Mouse (Mus musculus): ENCODE data around the gene Pdlim5. TPM values are rescaled to one million over a fixed set of nuclear protein-coding genes. Genes with fewer than 3 reads are reported as not detected.

Pdlim5 gene
- total RNA-seq, 2 experiments from 2014 or later = 21.3 to 23.4 TPM

GRCm38 (mm10) chr3:142282706-142283105 is 112.8 kb downstream of the Pdlim5 start:
- H3K4me3 ChIP-seq = peak overlapping the region; percentile 42
- peak; percentile 76 for TF ChIP-seq CTCF (IDR thresholded peaks at IDR 0.05)
- H3K27ac ChIP-seq = no peak overlapping the region
- DNase-seq (ENCODE audit: extremely low spot score in 1 of 2, low spot score in 2 of 2) = peak; percentile 60 to 64
- intact Hi-C loops (cut with DNase I) = no loop called here

DNA sequence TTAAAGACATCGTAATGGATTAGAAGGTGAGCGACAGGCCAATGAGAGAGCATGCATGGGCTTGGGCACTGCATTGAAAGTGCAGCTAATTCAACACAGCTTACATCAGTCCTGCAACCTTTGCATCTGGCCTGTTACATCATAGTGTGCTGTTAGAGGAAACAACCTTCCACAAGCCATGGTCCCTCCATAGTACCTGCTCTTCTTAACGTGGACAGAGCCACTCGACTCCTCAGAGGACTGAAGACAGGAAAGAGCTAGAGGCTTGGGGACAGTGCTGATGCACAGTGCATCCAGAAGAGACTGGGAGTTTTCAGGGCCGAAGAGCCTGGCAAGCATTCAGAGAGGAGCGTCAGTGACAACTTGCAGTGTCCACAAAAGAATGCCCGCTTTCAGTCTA is 113.8 kb downstream of the Pdlim5 start:
- Histone ChIP-seq H3K4me3 (no peak overlapping the region), H3K27ac (no peak overlapping the region)
- DNase-seq (ENCODE audit: extremely low spot score in 1 of 2, low spot score in 2 of 2) = no peak
- intact Hi-C loops (cut with DNase I) = no loop called here
- TF ChIP-seq CTCF (IDR thresholded peaks at IDR 0.05) = no peak

- H3K27ac ChIP-seq = no peak overlapping the region
- no peak for TF ChIP-seq CTCF (IDR thresholded peaks at IDR 0.05)
- DNase-seq (ENCODE audit: extremely low spot score in 1 of 2, low spot score in 2 of 2) = no peak
- H3K4me3 ChIP-seq = no peak overlapping the region
- intact Hi-C loops (cut with DNase I) = no loop called here
Observed at GRCm38 (mm10) chr3:142281093-142281445, 114.4 kb downstream of the Pdlim5 start.

DNA sequence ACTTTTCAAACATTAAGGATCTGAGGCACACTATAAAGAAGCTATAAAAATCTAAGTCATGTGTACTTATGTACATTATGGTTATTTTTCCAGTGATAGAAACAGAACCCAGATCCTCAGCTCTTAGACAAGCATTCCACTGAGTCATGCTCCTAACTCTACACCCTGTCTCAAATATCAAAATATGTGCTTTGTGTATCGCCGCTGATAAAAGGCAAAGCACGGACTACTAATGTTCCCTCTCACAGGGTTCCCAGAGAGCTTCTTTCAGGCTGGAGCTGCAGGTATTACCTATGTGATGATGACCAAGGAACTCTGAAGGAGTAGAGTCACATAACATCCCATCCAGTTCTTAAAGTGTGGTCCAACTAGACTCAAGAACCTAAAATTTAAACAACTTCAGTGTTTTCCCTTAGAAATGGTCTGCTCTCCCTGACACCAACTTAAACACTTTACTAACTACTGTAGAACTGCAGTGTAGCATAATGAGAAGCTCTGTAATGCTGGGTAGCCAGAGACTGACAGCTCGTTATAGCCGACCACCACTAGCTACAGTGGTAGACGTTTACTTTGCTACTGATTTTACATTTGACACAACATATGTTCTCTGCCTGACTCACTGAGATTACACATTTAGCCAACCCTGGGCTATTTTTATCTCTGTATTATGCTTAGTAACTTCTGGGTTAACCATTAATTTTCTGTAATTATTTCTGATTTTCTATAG is 115.0 kb downstream of the Pdlim5 start:
- H3K4me3 ChIP-seq = no peak overlapping the region
- no peak for DNase-seq (ENCODE audit: extremely low spot score in 1 of 2, low spot score in 2 of 2)
- H3K27ac ChIP-seq = no peak overlapping the region
- TF ChIP-seq CTCF (IDR thresholded peaks at IDR 0.05) = no peak
- intact Hi-C loops (cut with DNase I) = no loop called here

- no peak overlapping the region for H3K27ac ChIP-seq
- no peak for TF ChIP-seq CTCF (IDR thresholded peaks at IDR 0.05)
- intact Hi-C loops (cut with DNase I) = loop anchor here (5.0 kb wide), 2 partner anchors 217 to 237 kb away; no protein-coding TSS in a partner anchor
- H3K4me3 ChIP-seq = no peak overlapping the region
- no peak for DNase-seq (ENCODE audit: extremely low spot score in 1 of 2, low spot score in 2 of 2)
Observed at GRCm38 (mm10) chr3:142279011-142279410, 116.5 kb downstream of the Pdlim5 start.

- no peak for TF ChIP-seq CTCF (IDR thresholded peaks at IDR 0.05)
- no peak overlapping the region for H3K4me3 ChIP-seq
- intact Hi-C loops (cut with DNase I) = loop anchor here (2.0 to 5.0 kb wide), 3 partner anchors 214 to 390 kb away; no protein-coding TSS in a partner anchor
Observed at GRCm38 (mm10) chr3:142276506-142276905, 119.0 kb downstream of the Pdlim5 start.

DNA sequence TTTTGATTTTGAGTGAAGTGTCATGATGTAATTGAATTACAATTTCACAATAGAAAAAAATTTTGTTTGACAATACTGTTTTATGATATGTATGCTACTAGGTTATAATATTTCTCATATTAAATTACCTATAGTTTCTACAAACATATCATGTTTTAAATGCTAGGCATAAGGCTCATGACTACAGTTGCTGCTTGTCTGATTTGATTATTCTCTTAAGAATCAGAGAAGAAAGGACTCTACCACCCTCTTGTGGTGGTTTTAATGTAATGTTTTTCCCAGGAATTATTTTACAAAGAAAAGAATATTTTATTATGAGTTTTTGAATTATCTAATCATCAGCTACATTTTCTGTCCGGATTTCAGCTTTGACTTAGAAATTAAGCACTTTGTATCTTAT is 120.5 kb downstream of the Pdlim5 start:
- intact Hi-C loops (cut with DNase I) = loop anchor here (1.0 to 5.0 kb wide), 3 partner anchors 213 to 412 kb away; no protein-coding TSS in a partner anchor
- peak; percentile 82 for TF ChIP-seq CTCF (IDR thresholded peaks at IDR 0.05)
- no peak overlapping the region for H3K27ac ChIP-seq
- no peak for DNase-seq (ENCODE audit: extremely low spot score in 1 of 2, low spot score in 2 of 2)
- no peak overlapping the region for H3K4me3 ChIP-seq

More at GRCm38 (mm10) chr3:142276506-142276905, 119.0 kb downstream of the Pdlim5 start:
- DNase-seq (ENCODE audit: extremely low spot score in 1 of 2, low spot score in 2 of 2) = no peak
- no peak overlapping the region for H3K27ac ChIP-seq

DNA sequence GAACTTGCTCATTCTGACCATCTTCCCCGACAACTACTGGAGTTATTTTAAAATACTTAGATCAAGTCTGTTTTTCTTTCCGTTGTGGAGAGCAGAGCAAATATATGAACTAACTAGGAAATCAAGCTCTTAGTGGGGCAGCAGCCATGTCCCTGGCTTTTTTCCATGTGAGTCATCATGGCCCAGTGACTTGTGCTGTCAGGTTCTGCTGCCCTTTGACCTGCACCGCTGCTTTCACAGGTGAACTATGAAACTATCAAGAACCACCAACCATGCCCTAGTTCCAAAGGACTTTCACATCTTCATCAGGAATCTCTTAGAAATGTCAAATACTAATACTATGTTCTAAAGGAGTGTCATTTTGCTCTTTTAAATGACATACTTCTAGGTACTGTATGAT is 121.0 kb downstream of the Pdlim5 start:
- Histone ChIP-seq H3K27ac (no peak overlapping the region), H3K4me3 (no peak overlapping the region)
- intact Hi-C loops (cut with DNase I) = no loop called here
- DNase-seq (ENCODE audit: extremely low spot score in 1 of 2, low spot score in 2 of 2) = no peak
- TF ChIP-seq CTCF (IDR thresholded peaks at IDR 0.05) = no peak

DNA sequence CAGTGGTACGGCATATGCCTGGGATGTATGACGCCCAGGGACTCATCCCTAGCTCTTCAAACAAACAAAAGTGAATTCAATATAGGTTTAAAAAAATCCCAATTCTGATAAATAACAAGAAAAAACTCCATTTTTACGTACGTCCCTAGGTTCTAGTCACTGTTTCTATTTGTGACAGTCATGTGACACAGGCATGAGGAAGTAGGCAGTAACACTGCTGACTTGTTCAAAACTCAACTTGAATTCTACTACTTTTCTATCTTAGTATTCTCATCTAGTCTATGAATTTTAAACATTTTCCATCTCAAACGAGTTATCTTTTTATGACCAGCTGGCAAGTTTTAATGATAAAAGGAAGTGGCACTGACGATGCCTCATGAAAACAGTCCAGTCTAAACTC is 122.2 kb downstream of the Pdlim5 start:
- no peak for TF ChIP-seq CTCF (IDR thresholded peaks at IDR 0.05)
- intact Hi-C loops (cut with DNase I) = no loop called here
- Histone ChIP-seq H3K27ac (no peak overlapping the region), H3K4me3 (no peak overlapping the region)
- no peak for DNase-seq (ENCODE audit: extremely low spot score in 1 of 2, low spot score in 2 of 2)

- no peak for DNase-seq (ENCODE audit: extremely low spot score in 1 of 2, low spot score in 2 of 2)
- intact Hi-C loops (cut with DNase I) = no loop called here
- no peak for TF ChIP-seq CTCF (IDR thresholded peaks at IDR 0.05)
Observed at GRCm38 (mm10) chr3:142256371-142256770, 139.1 kb downstream of the Pdlim5 start.

GRCm38 (mm10) chr3:142252086-142252485 is 143.4 kb downstream of the Pdlim5 start:
- intact Hi-C loops (cut with DNase I) = no loop called here
- Histone ChIP-seq H3K4me3 (no peak overlapping the region), H3K27ac (no peak overlapping the region)
- TF ChIP-seq CTCF (IDR thresholded peaks at IDR 0.05) = no peak
- no peak for DNase-seq (ENCODE audit: extremely low spot score in 1 of 2, low spot score in 2 of 2)

More at GRCm38 (mm10) chr3:142256371-142256770, 139.1 kb downstream of the Pdlim5 start:
- no peak overlapping the region for H3K27ac ChIP-seq
- H3K4me3 ChIP-seq = no peak overlapping the region

GRCm38 (mm10) chr3:142249458-142249857 is 146.0 kb downstream of the Pdlim5 start:
- Histone ChIP-seq H3K4me3 (no peak overlapping the region), H3K27ac (no peak overlapping the region)
- intact Hi-C loops (cut with DNase I) = no loop called here
- DNase-seq (ENCODE audit: extremely low spot score in 1 of 2, low spot score in 2 of 2) = no peak
- no peak for TF ChIP-seq CTCF (IDR thresholded peaks at IDR 0.05)

- Histone ChIP-seq H3K4me3 (no peak overlapping the region), H3K27ac (no peak overlapping the region)
- intact Hi-C loops (cut with DNase I) = no loop called here
- no peak for TF ChIP-seq CTCF (IDR thresholded peaks at IDR 0.05)
- DNase-seq (ENCODE audit: extremely low spot score in 1 of 2, low spot score in 2 of 2) = no peak
Observed at GRCm38 (mm10) chr3:142243263-142243662, 152.2 kb downstream of the Pdlim5 start.

Data from left cerebral cortex, adult 2 months (tissue).